Mouse (Mus musculus) CH12.LX (cell line): ENCODE results near the gene Nsf. TPM values are rescaled to one million over a fixed set of nuclear protein-coding genes. Genes with fewer than 3 reads are reported as not detected.

Experiments used
- DNase-seq: peaks from one replicate; pipeline ENCODE4 v3.0.0-alpha.2; 2013; ENCODE audit errors: extremely low read depth
- H3K27ac ChIP-seq: 2 replicates; pipeline ENCODE4 v1.5.1; 2012; ENCODE audit warnings: low read depth, mild to moderate bottlenecking, control low read depth, moderate library complexity; ENCODE audit not compliant: insufficient read depth
- H3K27me3 ChIP-seq: replicated peaks from 2 replicates; pipeline ENCODE3; 2012; ENCODE audit warnings: inconsistent platforms
- H3K36me3 ChIP-seq, 2 experiments: replicated peaks in 1 of 2; 2 replicates each; pipeline versions ENCODE3 to v1.6.1; 2012; ENCODE audit warnings: inconsistent platforms in 1 of 2, low read length in 1 of 2, mild to moderate bottlenecking in 1 of 2, mixed read lengths in 1 of 2, moderate library complexity in 1 of 2; ENCODE audit not compliant: control insufficient read depth in 1 of 2, insufficient read depth in 1 of 2
- H3K4me1 ChIP-seq, 2 experiments: 2 replicates each; pipeline ENCODE4 v1.6.1; 2012; ENCODE audit warnings: inconsistent platforms in 1 of 2, moderate library complexity in 1 of 2; ENCODE audit not compliant: insufficient read depth in 2 of 2, control insufficient read depth in 1 of 2
- H3K4me2 ChIP-seq: 2 replicates; pipeline ENCODE4 v1.6.1; 2012; ENCODE audit warnings: low read depth, mild to moderate bottlenecking, control low read depth; ENCODE audit not compliant: poor library complexity, insufficient read depth, severe bottlenecking
- H3K4me3 ChIP-seq, 3 experiments: fragments of 150-350 bp in 1 of 3; sonication (generic) in 1 of 3; replicated peaks in 1 of 3; 2 replicates each; pipeline versions ENCODE3 to v1.5.1; 2011 to 2012; ENCODE audit warnings: low read depth in 2 of 3, low read length in 2 of 3, mild to moderate bottlenecking in 2 of 3, moderate library complexity in 2 of 3, control low read depth in 1 of 3, improper control_type of control experiment in 1 of 3, inconsistent platforms in 1 of 3, mixed read lengths in 1 of 3; ENCODE audit not compliant: poor library complexity in 1 of 3
- H3K79me2 ChIP-seq: replicated peaks from 2 replicates; pipeline ENCODE4 v1.6.1; 2012; ENCODE audit warnings: mild to moderate bottlenecking, moderate library complexity; ENCODE audit not compliant: control insufficient read depth, poor library complexity, insufficient read depth, severe bottlenecking; ENCODE audit errors: extremely low read depth
- H3K9ac ChIP-seq: 2 replicates; pipeline ENCODE4 v1.6.1; 2012; ENCODE audit warnings: low read depth, mild to moderate bottlenecking, control low read depth, moderate library complexity; ENCODE audit not compliant: insufficient read depth
- H3K9me3 ChIP-seq: replicated peaks from 2 replicates; pipeline ENCODE3; 2012; ENCODE audit warnings: low read length, inconsistent platforms, mixed read lengths
- BHLHE40 ChIP-seq: IDR thresholded peaks from 2 replicates; pipeline ENCODE4 v1.6.1; 2011; ENCODE audit warnings: mild to moderate bottlenecking, low read depth, low read length, improper control_type of control experiment
- CHD1 ChIP-seq: IDR thresholded peaks from 2 replicates; pipeline ENCODE4 v1.6.1; 2012; ENCODE audit warnings: low read depth, low read length, improper control_type of control experiment, inconsistent platforms
- CTCF ChIP-seq, 2 experiments: IDR thresholded peaks in 1 of 2; conservative IDR thresholded peaks in 1 of 2; 2 replicates each; pipeline ENCODE4 v1.5.1; 2011 to 2012; ENCODE audit warnings: low read depth in 2 of 2, low read length in 2 of 2, improper control_type of control experiment in 1 of 2, inconsistent platforms in 1 of 2, mild to moderate bottlenecking in 1 of 2, moderate library complexity in 1 of 2
- E2F4 ChIP-seq: IDR thresholded peaks from 2 replicates; pipeline ENCODE4 v1.6.1; 2011; ENCODE audit warnings: low read depth, low read length, improper control_type of control experiment; ENCODE audit not compliant: insufficient replicate concordance
- ELF1 ChIP-seq: IDR thresholded peaks from 2 replicates; pipeline ENCODE4 v1.6.1; 2014; ENCODE audit warnings: low read depth, mild to moderate bottlenecking, inconsistent platforms, low read length, improper control_type of control experiment
- EP300 ChIP-seq: IDR thresholded peaks from 2 replicates; pipeline ENCODE4 v1.6.1; 2011; ENCODE audit warnings: low read length, improper control_type of control experiment
- ETS1 ChIP-seq: conservative IDR thresholded peaks from 2 replicates; pipeline ENCODE4 v1.6.1; 2012; ENCODE audit warnings: low read depth, mild to moderate bottlenecking, inconsistent platforms, low read length, improper control_type of control experiment, moderate library complexity
- HCFC1 ChIP-seq: IDR thresholded peaks from 2 replicates; pipeline ENCODE4 v1.6.1; 2012; ENCODE audit warnings: low read depth, mild to moderate bottlenecking, inconsistent platforms, low read length, improper control_type of control experiment
- IRF4 ChIP-seq: IDR thresholded peaks from 2 replicates; pipeline ENCODE4 v1.6.1; 2014; ENCODE audit warnings: low read depth, mild to moderate bottlenecking, inconsistent platforms, low read length, improper control_type of control experiment
- JUN ChIP-seq: IDR thresholded peaks from 2 replicates; pipeline ENCODE4 v1.6.1; 2011; ENCODE audit warnings: low read depth, mild to moderate bottlenecking, low read length, improper control_type of control experiment, moderate library complexity; ENCODE audit not compliant: insufficient read depth
- JUND ChIP-seq: conservative IDR thresholded peaks from 2 replicates; pipeline ENCODE4 v1.6.1; 2011; ENCODE audit warnings: low read depth, low read length, improper control_type of control experiment
- KAT2A ChIP-seq: IDR thresholded peaks from 2 replicates; pipeline ENCODE4 v1.6.1; 2012; ENCODE audit warnings: low read length, improper control_type of control experiment, inconsistent platforms; ENCODE audit not compliant: insufficient replicate concordance
- MAFK ChIP-seq: IDR thresholded peaks from 2 replicates; pipeline ENCODE4 v1.6.1; 2011; ENCODE audit warnings: low read length, improper control_type of control experiment; ENCODE audit not compliant: insufficient replicate concordance
- MEF2A ChIP-seq: IDR thresholded peaks from 2 replicates; pipeline ENCODE4 v1.6.1; 2014; ENCODE audit warnings: low read depth, mild to moderate bottlenecking, inconsistent platforms, low read length, improper control_type of control experiment, borderline replicate concordance
- MXI1 ChIP-seq: IDR thresholded peaks from 2 replicates; pipeline ENCODE4 v1.6.1; 2011; ENCODE audit warnings: mild to moderate bottlenecking, low read depth, low read length, improper control_type of control experiment
- MYC ChIP-seq: IDR thresholded peaks from 2 replicates; pipeline ENCODE4 v1.6.1; 2011; ENCODE audit warnings: low read depth, mild to moderate bottlenecking, improper control_type of control experiment, low read length
- NELFE ChIP-seq: IDR thresholded peaks from 2 replicates; pipeline ENCODE4 v1.6.1; 2011; ENCODE audit warnings: low read depth, low read length, improper control_type of control experiment
- NRF1 ChIP-seq: IDR thresholded peaks from 2 replicates; pipeline ENCODE4 v1.6.1; 2014; ENCODE audit warnings: low read depth, mild to moderate bottlenecking, inconsistent platforms, low read length, improper control_type of control experiment, moderate library complexity
- PAX5 ChIP-seq: IDR thresholded peaks from 2 replicates; pipeline ENCODE4 v1.6.1; 2012; ENCODE audit warnings: low read length, inconsistent platforms, mixed read lengths
- POLR2A ChIP-seq: IDR thresholded peaks from 2 replicates; pipeline ENCODE4 v1.6.1; 2011; ENCODE audit warnings: low read depth, mild to moderate bottlenecking, improper control_type of control experiment, low read length
- RAD21 ChIP-seq: IDR thresholded peaks from 2 replicates; pipeline ENCODE4 v1.6.1; 2011; ENCODE audit warnings: low read depth, mild to moderate bottlenecking, low read length, improper control_type of control experiment, moderate library complexity
- RCOR1 ChIP-seq: conservative IDR thresholded peaks from 2 replicates; pipeline ENCODE4 v1.6.1; 2012; ENCODE audit warnings: low read depth, mild to moderate bottlenecking, inconsistent platforms, low read length, improper control_type of control experiment
- SIN3A ChIP-seq: IDR thresholded peaks from 2 replicates; pipeline ENCODE4 v1.6.1; 2012; ENCODE audit warnings: low read length, improper control_type of control experiment, inconsistent platforms
- SMC3 ChIP-seq: IDR thresholded peaks from 2 replicates; pipeline ENCODE4 v1.6.1; 2011; ENCODE audit warnings: low read depth, low read length, improper control_type of control experiment
- TBP ChIP-seq: conservative IDR thresholded peaks from 2 replicates; pipeline ENCODE4 v1.6.1; 2011; ENCODE audit warnings: low read depth, low read length, improper control_type of control experiment
- TCF12 ChIP-seq: IDR thresholded peaks from 2 replicates; pipeline ENCODE4 v1.6.1; 2014; ENCODE audit warnings: low read depth, mild to moderate bottlenecking, inconsistent platforms, low read length, improper control_type of control experiment
- UBTF ChIP-seq: IDR thresholded peaks from 2 replicates; pipeline ENCODE4 v1.6.1; 2012; ENCODE audit warnings: low read depth, mild to moderate bottlenecking, inconsistent platforms, low read length, improper control_type of control experiment, moderate library complexity
- USF1 ChIP-seq: IDR thresholded peaks from 2 replicates; pipeline ENCODE4 v1.6.1; 2014; ENCODE audit warnings: low read depth, mild to moderate bottlenecking, inconsistent platforms, low read length, improper control_type of control experiment
- ZC3H11A ChIP-seq: IDR thresholded peaks from 2 replicates; pipeline ENCODE4 v1.6.1; 2012; ENCODE audit warnings: low read depth, mild to moderate bottlenecking, inconsistent platforms, low read length, improper control_type of control experiment
- ZKSCAN1 ChIP-seq: IDR thresholded peaks from 2 replicates; pipeline ENCODE4 v1.6.1; 2012; ENCODE audit warnings: low read depth, inconsistent platforms, low read length, improper control_type of control experiment, borderline replicate concordance
- ZMIZ1 ChIP-seq: IDR thresholded peaks from 2 replicates; pipeline ENCODE4 v1.6.1; 2012; ENCODE audit warnings: low read depth, mild to moderate bottlenecking, inconsistent platforms, low read length, improper control_type of control experiment
- ZNF384 ChIP-seq: IDR thresholded peaks from 2 replicates; pipeline ENCODE4 v1.6.1; 2012; ENCODE audit warnings: low read depth, low read length, improper control_type of control experiment, inconsistent platforms
- dilution Hi-C: fragments of 300-500 bp; cut with MboI; formaldehyde crosslinking; loops from 2 replicates; pipeline ENCODE4 v1.14.3; 2020; ENCODE audit warnings: low sequenced_read_pairs; ENCODE audit not compliant: extremely low pct_unique_long_range_greater_than_20kb, extremely low pct_ligation_motif_present
- in situ Hi-C: fragments of 300-500 bp; cut with MboI; formaldehyde crosslinking; loops from 3 replicates; pipeline ENCODE4 v1.14.3; 2019; ENCODE audit warnings: low sequenced_read_pairs, low pct_ligation_motif_present, low pct_unique_long_range_greater_than_20kb, mixed read lengths
- polyA plus RNA-seq: library from polyadenylated mRNA; unstranded; fragments of >175 nt; gene quantifications from 2 replicates; pipeline ENCODE4 v1.2.1, GENCODE M21; 2012; ENCODE audit warnings: low read depth; ENCODE audit not compliant: insufficient read length
- total RNA-seq, 2 experiments: library from RNA; depleted of rRNA; stranded (reverse); fragments of 300-350 nt in 1 of 2; fragments of >200 nt in 1 of 2; gene quantifications; 2 replicates each; pipeline ENCODE4 v1.2.3; 2012 to 2014

The Nsf gene
- total and polyA plus RNA-seq, 3 experiments: 48.1 to 99.3 (median 50.9) TPM

DNA sequence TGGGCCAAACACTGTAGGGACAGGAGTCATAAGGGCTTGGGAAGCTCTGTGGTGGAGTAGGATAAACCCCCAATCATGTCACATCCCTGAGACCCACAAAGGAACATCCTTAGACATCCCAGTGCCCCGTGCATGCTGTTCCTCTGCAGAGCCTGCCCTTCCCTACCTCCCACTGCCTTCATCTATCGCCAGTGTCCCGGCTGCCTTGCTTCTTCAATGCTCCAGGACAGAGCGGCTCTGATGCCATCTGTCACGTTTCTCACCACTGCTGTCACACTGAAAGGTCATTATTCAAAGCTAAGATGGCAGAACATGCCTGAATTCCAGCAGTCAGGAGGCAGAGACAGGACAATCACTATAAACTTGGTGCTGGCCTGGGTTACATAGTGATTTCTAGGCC is 44.9 kb upstream of the Nsf start:
- in situ Hi-C loops: no loop called here
- H3K9ac ChIP-seq: no peak overlapping the region
- H3K36me3 ChIP-seq: no peaks in the 10 kb centered on the region
- no peaks in the 10 kb centered on the region for H3K79me2 ChIP-seq
- TF ChIP-seq MEF2A (no peak), IRF4 (no peak), EP300 (no peak), TCF12 (no peak), ELF1 (no peak), RAD21 (no peak), POLR2A (no peak), MXI1 (no peak), MYC (no peak), CHD1 (no peak), RCOR1 (no peak), JUND (no peak), JUN (no peak), ETS1 (no peak), USF1 (no peak), NRF1 (no peak), ZMIZ1 (no peak)
- no peak overlapping the region for H3K4me2 ChIP-seq
- no peak overlapping the region for H3K27ac ChIP-seq
- no peaks in the 10 kb centered on the region for H3K9me3 ChIP-seq
- no peaks in the 10 kb centered on the region for H3K27me3 ChIP-seq
- peaks cover 17 to 69% of the 10 kb centered on the region in 2 experiments for H3K4me1 ChIP-seq
- DNase-seq: no peak
- no peak overlapping the region for H3K4me3 ChIP-seq
- dilution Hi-C loops: no loop called here

DNA sequence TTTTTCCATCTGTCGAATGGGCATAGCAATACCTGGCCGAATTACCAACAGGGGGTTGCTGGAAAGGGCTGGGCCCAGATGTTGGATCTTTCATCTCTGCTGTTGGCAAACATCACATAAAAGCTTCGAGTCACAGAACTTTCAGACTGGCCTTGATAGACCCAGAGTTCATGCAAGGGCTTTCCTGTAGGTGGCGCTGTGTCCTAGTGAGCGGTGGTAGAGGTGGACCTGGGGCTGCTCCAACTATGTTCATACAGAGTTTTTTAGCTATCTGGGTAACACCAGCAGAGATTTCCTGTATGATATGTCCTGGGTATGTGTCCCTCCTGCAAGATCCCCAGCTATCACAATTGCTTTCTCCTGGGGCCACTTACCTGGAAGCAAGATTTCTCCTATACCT is 43.5 kb upstream of the Nsf start:
- in situ Hi-C loops: no loop called here
- Histone ChIP-seq H3K4me2 (peak overlapping the region; percentile 10; the same call in 1 of the 2 replicates), H3K36me3 (no peaks in the 10 kb centered on the region), H3K4me1 (peaks cover 13 to 69% of the 10 kb centered on the region in 2 experiments), H3K9me3 (no peaks in the 10 kb centered on the region), H3K27ac (no peak overlapping the region), H3K79me2 (no peaks in the 10 kb centered on the region), H3K4me3 (no peak overlapping the region), H3K9ac (no peak overlapping the region), H3K27me3 (no peaks in the 10 kb centered on the region)
- dilution Hi-C loops: no loop called here
- peak; percentile 95 for DNase-seq
- TF ChIP-seq MYC (0 out of 2 replicates have a peak, but pooled peaks have one; percentile 16), NRF1 (0 out of 2 replicates have a peak, but pooled peaks have one; percentile 27), HCFC1 (no peak), IRF4 (peak; percentile 44), USF1 (no peak), RAD21 (peak; percentile 100), UBTF (no peak), SIN3A (no peak), KAT2A (no peak), EP300 (no peak), MAFK (no peak), CHD1 (no peak), ZNF384 (peak; percentile 62), PAX5 (no peak), JUND (peak; percentile 20; the same call in 1 of the 2 replicates), ELF1 (no peak), BHLHE40 (peak; percentile 19; the same call in 1 of the 2 replicates), TCF12 (no peak), TBP (no peak), ETS1 (no peak), ZKSCAN1 (no peak), E2F4 (no peak), NELFE (peak; percentile 66; the same call in 1 of the 2 replicates), SMC3 (peak; percentile 99), CTCF (conservative IDR thresholded peaks at IDR 0.05 in 1 of 2, IDR thresholded peaks at IDR 0.05 in 1 of 2; ENCODE audit: low read depth in 2 of 2, low read length in 2 of 2) (peak; percentile 99), ZC3H11A (peak; percentile 98)
